Mouse (Mus musculus): Measurements from ENCODE around the gene Pdgfc.

GRCm38 (mm10) chr3:81052422-81052821 lies 16.2 kb downstream of the Pdgfc start:
- TF ChIP-seq GATA1 (IDR thresholded peaks at IDR 0.05; ENCODE audit: borderline replicate concordance, low read length) (no peak), FLI1 (IDR thresholded peaks at IDR 0.05; ENCODE audit: low read length) (no peak)
